Mouse (Mus musculus): ENCODE results near the gene Zic1.

GRCm38 (mm10) chr9:91369293-91369991 lies 3.8 kb upstream of the Zic1 start:
- no peak for TF ChIP-seq GATA1 (IDR thresholded peaks at IDR 0.05; ENCODE audit: borderline replicate concordance, low read length)
- TF ChIP-seq FLI1 (IDR thresholded peaks at IDR 0.05; ENCODE audit: low read length): no peak

Measured in megakaryocyte, embryonic 14.5 days (primary cell).